In the genomic region with DNA sequence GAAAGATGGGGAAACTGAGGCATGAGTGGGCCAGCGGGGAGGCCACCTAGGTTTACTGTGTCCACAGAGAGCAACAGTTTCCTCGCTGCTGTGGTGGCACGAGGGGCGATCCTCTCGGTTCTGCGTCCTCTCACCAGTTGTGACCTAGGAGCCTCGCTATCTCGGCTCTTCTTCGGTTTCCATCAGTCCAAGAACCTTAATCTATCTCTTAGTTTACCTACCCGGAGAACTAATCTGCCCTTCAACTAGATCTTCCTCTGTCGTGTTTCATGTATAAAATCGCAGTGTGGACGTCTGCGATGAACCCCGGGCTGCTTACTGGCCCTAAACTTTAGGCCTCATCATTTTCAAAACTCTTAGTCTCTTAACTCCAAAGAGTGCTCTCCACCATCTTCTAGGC, we compare ENCODE assay signal across 8 mouse cellular contexts. TPM values are rescaled to one million over a fixed set of nuclear protein-coding genes. Genes with fewer than 3 reads are reported as not detected.
DNase-seq lines count a peak whose midpoint lies in the region; ATAC-seq and TF ChIP-seq lines count a peak whose summit lies in the region.

No protein-coding gene starts in this region.

- no peaks in the 10 kb centered on the region for H3K27me3 ChIP-seq in heart, embryonic 12.5 days (replicated peaks)
- no peaks in the 10 kb centered on the region for H3K27me3 ChIP-seq in ES-Bruce4 (ENCODE audit: control insufficient read depth, insufficient read depth, low read length, poor library complexity, severe bottlenecking)
- no peaks in the 10 kb centered on the region for H3K27me3 ChIP-seq in forebrain, embryonic 12.5 days
- H3K27me3 ChIP-seq in liver, embryonic 16.5 days (ENCODE audit: control insufficient read depth, insufficient read depth, low read depth, low read length), result no peaks in the 10 kb centered on the region

- no peaks in the 10 kb centered on the region for H3K9me3 ChIP-seq in heart, embryonic 12.5 days (replicated peaks)
- no peaks in the 10 kb centered on the region for H3K9me3 ChIP-seq in ES-Bruce4 (replicated peaks; ENCODE audit: control insufficient read depth, insufficient read depth, low read length, poor library complexity, severe bottlenecking)
- H3K9me3 ChIP-seq in forebrain, embryonic 12.5 days, result no peaks in the 10 kb centered on the region
- no peaks in the 10 kb centered on the region for H3K9me3 ChIP-seq in liver, embryonic 16.5 days (replicated peaks; ENCODE audit: control insufficient read depth, low read length)

- no peak for TF ChIP-seq POLR2A in ES-Bruce4 (IDR thresholded peaks at IDR 0.05; ENCODE audit: insufficient read depth, low read length)

- H3K4me3 ChIP-seq in heart, embryonic 12.5 days, result peak overlapping the region; percentile 73
- H3K4me3 ChIP-seq in ES-Bruce4 (ENCODE audit: low read depth, low read length), result peak overlapping the region; percentile 99
- H3K4me3 ChIP-seq in forebrain, embryonic 12.5 days (replicated peaks), result peak overlapping the region; percentile 88
- peak overlapping the region; percentile 81 for H3K4me3 ChIP-seq in liver, embryonic 16.5 days (ENCODE audit: low read depth, low read length)

- 9% methylated on average over 15 of the region's 15 CpGs for WGBS in heart, embryonic 12.5 days
- WGBS in forebrain, embryonic 12.5 days, result 14% methylated on average over 15 of the region's 15 CpGs
- WGBS in liver, embryonic 16.5 days (ENCODE audit: insufficient replicate concordance), result 5% methylated on average over 15 of the region's 15 CpGs

- peak overlapping the region; percentile 81; the same call in 1 of the 2 replicates for H3K27ac ChIP-seq in heart, embryonic 12.5 days (ENCODE audit: poor library complexity, severe bottlenecking)
- no peak overlapping the region for H3K27ac ChIP-seq in ES-Bruce4 (ENCODE audit: insufficient read depth, low read length)
- peak overlapping the region; percentile 86 for H3K27ac ChIP-seq in forebrain, embryonic 12.5 days
- peak overlapping the region; percentile 85 for H3K27ac ChIP-seq in liver, embryonic 16.5 days (ENCODE audit: low read length)

- DNase-seq in heart, adult 11 months, result no peak
- DNase-seq in right cerebral cortex, postnatal 36 days (ENCODE audit: low spot score in 2 of 2), result no peak
- no peak for DNase-seq in thymus, adult 18-20 months
- DNase-seq in layer of hippocampus, adult 8-10 months (ENCODE audit: low spot score in 2 of 2), result no peak

- no peak for TF ChIP-seq CTCF in ES-Bruce4 (IDR thresholded peaks at IDR 0.05; ENCODE audit: low read depth, low read length)

- H3K4me1 ChIP-seq in heart, embryonic 12.5 days (replicated peaks), result peaks cover 21% of the 10 kb centered on the region
- no peaks in the 10 kb centered on the region for H3K4me1 ChIP-seq in ES-Bruce4 (ENCODE audit: control insufficient read depth, insufficient read depth, low read length)
- H3K4me1 ChIP-seq in forebrain, embryonic 12.5 days, result peaks cover 24% of the 10 kb centered on the region
- peaks cover 26% of the 10 kb centered on the region for H3K4me1 ChIP-seq in liver, embryonic 16.5 days (ENCODE audit: control insufficient read depth, low read depth, low read length)

- H3K9ac ChIP-seq in heart, embryonic 12.5 days, result peak overlapping the region; percentile 93
- peak overlapping the region; percentile 88 for H3K9ac ChIP-seq in ES-Bruce4 (ENCODE audit: low read depth, poor library complexity, severe bottlenecking)
- H3K9ac ChIP-seq in forebrain, embryonic 12.5 days, result peak overlapping the region; percentile 96
- H3K9ac ChIP-seq in liver, embryonic 16.5 days (ENCODE audit: low read depth, low read length), result peak overlapping the region; percentile 96

- ATAC-seq in heart, embryonic 12.5 days (ENCODE audit: insufficient number of reproducible peaks, low FRiP score), result no peak
- ATAC-seq in forebrain, embryonic 12.5 days (ENCODE audit: low FRiP score), result 0 out of 2 replicates have a peak, but pooled peaks have one; percentile 24
- ATAC-seq in liver, embryonic 16.5 days (ENCODE audit: low read depth), result peak; percentile 9; the same call in 1 of the 2 replicates

- peak overlapping the region; percentile 72 for H3K4me2 ChIP-seq in heart, embryonic 12.5 days
- H3K4me2 ChIP-seq in forebrain, embryonic 12.5 days, result peak overlapping the region; percentile 87
- peak overlapping the region; percentile 83 for H3K4me2 ChIP-seq in liver, embryonic 16.5 days (ENCODE audit: low read depth, low read length)

- no peak for TF ChIP-seq EP300 in ES-Bruce4 (IDR thresholded peaks at IDR 0.05; ENCODE audit: insufficient read depth, low read depth, low read length)

- H3K36me3 ChIP-seq in heart, embryonic 12.5 days, result peaks cover 55% of the 10 kb centered on the region
- H3K36me3 ChIP-seq in ES-Bruce4 (ENCODE audit: control insufficient read depth, insufficient read depth, low read length, poor library complexity, severe bottlenecking), result peaks cover 21% of the 10 kb centered on the region
- peaks cover 41% of the 10 kb centered on the region for H3K36me3 ChIP-seq in forebrain, embryonic 12.5 days (replicated peaks)
- peaks cover 11% of the 10 kb centered on the region for H3K36me3 ChIP-seq in liver, embryonic 16.5 days (ENCODE audit: control insufficient read depth, insufficient read depth)

RNA-seq across cellular contexts. Expression of a gene that starts 0.6 kb away (rescaled TPM):
- 0.10 and 0.14 TPM in 2 replicates for polyA plus RNA-seq in heart, embryonic 12.5 days (2016; fragmentation: Nextera tagmentation; extraction: Ambion mirVana)
- polyA plus RNA-seq in ES-Bruce4 (2011; ENCODE audit: insufficient read depth, insufficient read length, low read depth, missing spikeins), result 0.35 TPM in 1 of 2 replicates, not detected in the other
- polyA plus RNA-seq in forebrain, embryonic 12.5 days (2016; fragmentation: Nextera tagmentation; extraction: Ambion mirVana), result 0.09 TPM in 1 of 2 replicates, not detected in the other
- polyA plus RNA-seq in liver, embryonic 16.5 days (2015; fragmentation: Nextera tagmentation; extraction: Ambion mirVana), result 0.02 TPM in 1 of 2 replicates, not detected in the other
- total RNA-seq in layer of hippocampus, adult 8-10 months (2022), result 1 to 10 TPM in 1 of 4 experiments, under 1 TPM in 3; 0.36 to 1.1 (median 0.66) TPM

RNA-seq across cellular contexts. Expression of a gene that starts 0.7 kb away (rescaled TPM):
- 36.9 and 37.2 TPM in 2 replicates for polyA plus RNA-seq in heart, embryonic 12.5 days (2016; fragmentation: Nextera tagmentation; extraction: Ambion mirVana)
- 21.4 and 22.3 TPM in 2 replicates for polyA plus RNA-seq in ES-Bruce4 (2011; ENCODE audit: insufficient read depth, insufficient read length, low read depth, missing spikeins)
- polyA plus RNA-seq in forebrain, embryonic 12.5 days (2016; fragmentation: Nextera tagmentation; extraction: Ambion mirVana), result 42.1 and 43.3 TPM in 2 replicates
- polyA plus RNA-seq in liver, embryonic 16.5 days (2015; fragmentation: Nextera tagmentation; extraction: Ambion mirVana), result 14.5 and 15.3 TPM in 2 replicates
- total RNA-seq in layer of hippocampus, adult 8-10 months (2022), result 10 to 100 TPM; 53.5 to 66.1 (median 58.1) TPM

RNA-seq across cellular contexts. Expression of a gene that starts 6.2 kb away (rescaled TPM):
- 90.8 and 95.8 TPM in 2 replicates for polyA plus RNA-seq in heart, embryonic 12.5 days (2016; fragmentation: Nextera tagmentation; extraction: Ambion mirVana)
- polyA plus RNA-seq in ES-Bruce4 (2011; ENCODE audit: insufficient read depth, insufficient read length, low read depth, missing spikeins), result 325 and 344 TPM in 2 replicates
- 164 and 181 TPM in 2 replicates for polyA plus RNA-seq in forebrain, embryonic 12.5 days (2016; fragmentation: Nextera tagmentation; extraction: Ambion mirVana)
- 48.1 and 48.4 TPM in 2 replicates for polyA plus RNA-seq in liver, embryonic 16.5 days (2015; fragmentation: Nextera tagmentation; extraction: Ambion mirVana)
- total RNA-seq in layer of hippocampus, adult 8-10 months (2022), result 10 to 100 TPM; 45.5 to 61.5 (median 48.7) TPM

RNA-seq across cellular contexts. Expression of a gene that starts 9.5 kb away (rescaled TPM):
- polyA plus RNA-seq in heart, embryonic 12.5 days (2016; fragmentation: Nextera tagmentation; extraction: Ambion mirVana), result 0.75 and 0.91 TPM in 2 replicates
- 0.43 and 1.1 TPM in 2 replicates for polyA plus RNA-seq in ES-Bruce4 (2011; ENCODE audit: insufficient read depth, insufficient read length, low read depth, missing spikeins)
- 0.51 and 0.84 TPM in 2 replicates for polyA plus RNA-seq in forebrain, embryonic 12.5 days (2016; fragmentation: Nextera tagmentation; extraction: Ambion mirVana)
- polyA plus RNA-seq in liver, embryonic 16.5 days (2015; fragmentation: Nextera tagmentation; extraction: Ambion mirVana), result 0.17 and 0.18 TPM in 2 replicates
- 1 to 10 TPM; 1.5 to 4.0 (median 3.2) TPM for total RNA-seq in layer of hippocampus, adult 8-10 months (2022)

RNA-seq across cellular contexts. Expression of a gene that starts 34.0 kb away (rescaled TPM):
- polyA plus RNA-seq in heart, embryonic 12.5 days (2016; fragmentation: Nextera tagmentation; extraction: Ambion mirVana), result 0.17 and 0.23 TPM in 2 replicates
- polyA plus RNA-seq in ES-Bruce4 (2011; ENCODE audit: insufficient read depth, insufficient read length, low read depth, missing spikeins), result 3.5 and 3.7 TPM in 2 replicates
- 0.51 and 0.77 TPM in 2 replicates for polyA plus RNA-seq in forebrain, embryonic 12.5 days (2016; fragmentation: Nextera tagmentation; extraction: Ambion mirVana)
- polyA plus RNA-seq in liver, embryonic 16.5 days (2015; fragmentation: Nextera tagmentation; extraction: Ambion mirVana), result 0.22 and 0.28 TPM in 2 replicates
- total RNA-seq in layer of hippocampus, adult 8-10 months (2022), result 1 to 10 TPM; 5.9 to 8.7 (median 6.7) TPM
